Mouse (Mus musculus) thymus, adult 2 months (tissue): Measurements from ENCODE around the gene Abhd5.

Source experiments
- CTCF ChIP-seq: fragments of 200-500 bp; IDR thresholded peaks from 2 replicates; pipeline ENCODE4 v1.5.1; 2012; ENCODE audit warnings: mild to moderate bottlenecking, control low read depth, low read length, moderate library complexity, borderline replicate concordance; ENCODE audit not compliant: control insufficient read depth, poor library complexity, insufficient read depth; ENCODE audit errors: extremely low read depth
- POLR2A ChIP-seq: fragments of 200-500 bp; IDR thresholded peaks from 2 replicates; pipeline ENCODE4 v1.6.1; 2012; ENCODE audit warnings: mild to moderate bottlenecking, low read length, control low read depth, moderate library complexity; ENCODE audit not compliant: control insufficient read depth, poor library complexity, insufficient read depth; ENCODE audit errors: extremely low read depth

- TF ChIP-seq POLR2A (no peak), CTCF (no peak)
Measured at GRCm38 (mm10) chr9:122315501-122315900, 35.9 kb upstream of the Abhd5 start.
